Mouse (Mus musculus) activated CD4-positive, CD25-positive, alpha-beta regulatory T cell, adult 4 months (primary cell): ENCODE results near the gene Zfp385c. TPM values are rescaled to one million over a fixed set of nuclear protein-coding genes. Genes with fewer than 3 reads are reported as not detected.

Experiments used
- ATAC-seq: one replicate; pipeline ENCODE4 v1.8.0; 2017
- polyA plus RNA-seq, 2 experiments: library from polyadenylated mRNA; unstranded; fragments of 100-300 nt; shearing (Covaris generic); gene quantifications; one replicate each; pipeline ENCODE4 v1.2.1; 2017

Gene Zfp385c
- polyA plus RNA-seq = under 1 TPM in 1 of 2 experiments, not detected in 1; 0.17 TPM

DNA sequence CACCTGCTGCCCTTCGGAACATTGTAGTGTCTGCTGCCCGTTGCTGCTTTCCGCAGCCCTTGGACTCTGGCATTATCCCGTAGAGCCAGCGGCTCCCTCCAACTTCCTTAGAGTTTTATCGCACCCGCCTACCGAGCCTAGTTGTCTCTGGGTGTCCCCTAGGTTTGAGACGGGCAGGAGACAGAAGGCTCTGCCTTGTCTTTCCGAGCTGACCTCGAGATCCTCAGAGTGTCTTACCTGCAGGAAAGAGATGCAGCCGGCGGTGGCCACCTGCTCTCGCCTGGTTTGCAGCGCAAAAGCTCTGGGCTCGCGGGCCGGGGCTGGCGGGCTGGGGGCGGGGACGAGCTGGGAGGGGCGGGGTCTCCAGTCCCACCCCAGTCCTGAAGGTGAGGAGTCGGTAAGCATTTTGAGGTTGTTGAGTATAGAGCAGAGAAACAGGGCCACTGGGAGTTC, at the start of gene Zfp385c:
Zfp385c (minus strand) TSS at position 292 of the 453 bp plus-strand sequence.
- ATAC-seq = no peak

- ATAC-seq = no peak
Measured at GRCm38 (mm10) chr11:100741348-100741747, 49.1 kb upstream of the Zfp385c start.

- no peak for ATAC-seq
Measured at GRCm38 (mm10) chr11:100738749-100739148, 46.5 kb upstream of the Zfp385c start.

- ATAC-seq = peak; percentile 98
Measured at GRCm38 (mm10) chr11:100738066-100738604, 45.9 kb upstream of the Zfp385c start, which contains the start of gene Rab5c. Gene Rab5c, minus strand, starts transcription at chr11:100738215.

DNA sequence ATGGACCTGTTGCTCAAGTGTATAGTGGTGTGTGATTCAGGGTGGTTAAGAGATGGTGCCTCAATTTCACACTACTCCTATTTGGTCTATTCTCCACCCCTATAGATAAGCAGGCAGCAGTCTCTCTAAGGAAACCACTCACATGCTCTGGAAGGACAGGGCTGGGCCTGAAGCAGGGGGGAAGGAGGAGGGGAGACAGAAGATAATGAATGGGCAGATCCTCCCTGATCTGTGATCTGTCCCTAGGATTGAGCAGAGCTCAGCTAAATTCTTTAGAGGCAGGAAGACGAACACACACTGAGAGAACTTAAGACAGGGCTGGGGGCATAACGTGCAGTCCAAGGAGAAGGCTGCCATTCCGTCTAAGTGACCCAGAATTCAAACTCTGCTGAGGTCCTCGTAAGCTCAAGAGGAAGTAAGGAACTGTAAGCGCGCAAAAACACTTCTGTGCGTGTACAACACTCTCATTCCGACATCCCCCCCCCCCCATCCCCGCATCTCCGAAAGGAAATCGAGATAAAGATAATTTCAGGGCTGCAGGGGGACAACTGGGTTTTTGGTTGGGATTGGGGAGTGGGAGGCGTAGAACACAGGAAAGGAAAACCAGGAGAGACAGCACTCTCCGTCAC, 45.0 kb upstream of the Zfp385c start:
- no peak for ATAC-seq

GRCm38 (mm10) chr11:100736746-100737080, 44.5 kb upstream of the Zfp385c start:
- no peak for ATAC-seq

GRCm38 (mm10) chr11:100735954-100736745, 43.9 kb upstream of the Zfp385c start:
- no peak for ATAC-seq

DNA sequence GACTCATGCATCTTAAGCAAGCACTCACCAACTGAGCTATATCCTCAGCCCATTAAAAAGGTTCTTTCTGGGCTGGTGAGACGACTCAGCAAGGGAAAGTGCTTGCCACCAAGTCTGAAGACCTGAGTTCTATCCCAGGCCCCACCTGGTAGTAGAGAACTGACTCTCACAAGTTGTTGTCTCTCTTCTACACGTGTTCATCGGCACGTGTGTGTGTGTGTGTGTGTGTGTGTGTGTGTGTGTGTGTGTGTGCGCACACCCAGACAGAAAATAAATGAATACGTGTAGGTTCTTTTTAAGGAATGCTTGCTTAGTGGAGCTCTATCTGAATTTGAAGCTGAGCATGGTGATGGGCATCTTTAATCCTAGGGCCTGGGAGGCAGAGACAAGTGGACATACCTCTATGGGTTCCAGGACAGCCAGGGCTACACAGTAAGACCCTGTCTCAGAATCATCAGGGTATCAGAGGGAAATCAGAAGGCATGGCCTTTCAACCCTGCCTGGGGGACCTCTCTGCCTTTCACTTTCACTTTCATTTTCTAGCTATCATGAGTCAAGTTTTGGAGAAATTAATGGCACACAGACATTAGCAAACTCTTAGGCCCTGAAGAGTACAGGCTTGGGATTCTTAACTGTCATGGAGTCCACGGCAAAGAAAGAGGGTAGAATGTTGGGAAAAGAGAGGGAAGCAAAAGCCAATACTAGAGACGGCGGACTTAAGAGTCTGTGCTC, 43.0 kb upstream of the Zfp385c start:
- ATAC-seq = no peak

DNA sequence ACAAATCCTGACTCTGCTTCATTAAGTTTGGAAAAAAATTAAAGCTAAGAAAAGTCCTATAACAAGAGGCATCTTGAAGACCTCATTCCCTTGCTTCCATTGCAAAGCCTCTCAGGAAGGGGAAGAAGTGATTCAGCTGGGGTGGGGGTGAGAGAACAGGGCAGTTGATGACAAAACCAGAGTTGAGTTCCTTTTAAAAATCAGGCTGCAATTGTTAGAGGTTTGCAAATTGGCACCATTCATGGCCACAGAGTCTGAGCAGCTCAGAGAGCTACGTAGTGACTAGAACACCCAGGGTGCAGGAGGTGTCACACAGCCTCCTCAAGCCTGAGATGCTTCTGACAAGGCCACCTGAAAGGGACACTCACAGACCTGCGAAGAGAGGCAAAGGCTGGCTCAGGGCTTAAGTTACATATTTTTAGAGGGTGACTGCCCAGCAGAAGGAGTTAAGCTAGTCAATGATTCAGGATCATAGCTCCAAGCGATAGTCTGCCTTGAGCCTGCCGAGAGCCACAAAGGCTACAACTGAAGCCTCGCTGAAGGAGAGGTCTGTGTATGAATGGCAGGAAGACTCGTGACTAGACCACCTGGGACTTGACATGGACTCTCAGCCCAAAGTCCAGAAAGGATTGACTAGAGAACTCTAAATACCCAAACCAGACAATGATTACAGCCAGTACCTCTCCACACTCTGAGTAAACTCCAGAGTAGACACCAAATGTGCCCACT, 38.4 kb upstream of the Zfp385c start:
- ATAC-seq = no peak

GRCm38 (mm10) chr11:100729976-100730375, 37.7 kb upstream of the Zfp385c start:
- peak; percentile 28 for ATAC-seq

GRCm38 (mm10) chr11:100728601-100729000, 36.3 kb upstream of the Zfp385c start:
- no peak for ATAC-seq

DNA sequence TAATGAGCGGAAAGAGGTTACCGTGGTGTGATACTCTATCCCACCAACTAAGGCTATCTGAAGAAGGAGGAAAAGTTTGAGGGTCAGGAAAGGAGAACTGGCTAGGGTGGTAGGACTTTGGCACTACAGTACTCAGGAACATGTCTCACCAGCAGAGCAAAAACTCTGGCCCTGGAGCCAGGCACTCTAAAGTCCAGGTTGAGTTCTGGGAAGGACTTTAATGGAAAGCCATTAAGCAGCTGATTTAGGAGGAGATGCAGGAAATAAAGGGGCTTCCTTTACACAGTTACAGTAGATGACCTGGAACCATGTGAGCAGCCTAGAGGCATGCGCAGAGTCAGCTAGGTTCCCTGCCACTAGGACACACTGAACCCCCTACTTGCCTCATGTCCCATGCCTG, 34.9 kb upstream of the Zfp385c start:
- no peak for ATAC-seq

DNA sequence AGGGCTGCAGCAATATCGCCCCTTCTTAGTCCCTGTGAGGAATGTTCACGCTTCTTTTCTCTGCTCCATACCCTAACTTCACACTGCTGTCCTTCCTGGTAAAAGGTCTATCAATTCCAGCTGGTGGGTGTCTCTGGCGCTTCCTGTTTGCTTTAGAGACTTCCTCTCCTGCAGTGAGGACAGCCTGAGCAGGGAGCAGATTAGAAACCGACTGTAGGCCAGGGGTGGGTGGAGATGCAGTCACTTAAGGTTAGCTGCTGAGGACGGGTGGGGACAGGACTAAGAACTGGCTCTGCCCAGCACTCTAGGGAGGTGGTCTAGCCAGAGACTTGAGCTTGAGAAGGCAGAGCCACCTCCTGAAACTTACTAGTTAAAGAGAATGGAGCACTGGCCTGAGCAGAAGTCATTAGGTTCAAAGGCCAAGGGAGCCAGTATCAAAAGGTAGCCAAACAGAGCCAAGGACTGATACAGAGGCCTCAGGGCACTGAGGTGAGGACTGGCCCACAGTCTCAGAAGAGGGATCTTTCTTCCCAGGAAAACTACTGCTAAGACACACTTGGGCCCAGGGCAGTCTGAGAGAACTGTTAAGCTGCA, 32.8 kb upstream of the Zfp385c start:
- ATAC-seq = no peak

GRCm38 (mm10) chr11:100722493-100723028, 30.3 kb upstream of the Zfp385c start:
- no peak for ATAC-seq

DNA sequence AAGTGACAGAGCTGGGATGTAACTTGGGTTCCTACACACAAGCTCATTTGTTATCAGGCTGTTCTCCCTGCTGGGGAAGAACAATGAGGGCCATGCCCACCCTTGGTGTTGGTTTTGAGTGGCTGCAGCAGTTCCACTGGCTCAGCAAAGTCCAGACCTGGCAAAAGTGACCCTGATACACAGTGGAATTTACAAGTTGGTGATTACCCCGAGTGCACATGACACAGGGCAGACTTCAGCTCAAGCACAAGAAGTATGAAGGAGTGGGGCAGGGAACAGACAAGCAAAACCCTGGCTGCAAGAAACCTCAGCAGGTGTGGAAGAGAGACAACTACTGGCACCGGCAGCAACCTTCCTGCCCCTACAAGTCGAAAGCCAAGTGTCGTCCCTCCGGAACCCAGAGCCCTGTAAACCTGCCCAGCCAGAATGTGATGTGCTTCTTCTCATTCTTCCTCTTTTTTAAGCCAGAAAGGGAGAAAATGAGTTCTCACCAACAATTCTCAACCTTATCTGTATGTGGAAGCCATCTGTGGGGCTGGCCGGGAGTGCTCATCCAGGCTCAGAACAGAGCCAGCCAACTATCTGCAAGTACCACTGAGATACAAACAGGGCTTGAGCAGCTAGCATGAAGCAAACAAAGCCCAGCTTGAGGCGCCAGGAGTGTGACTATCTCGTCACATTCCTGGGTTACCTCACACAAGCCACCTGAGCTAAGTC, 29.7 kb upstream of the Zfp385c start:
- ATAC-seq = no peak

DNA sequence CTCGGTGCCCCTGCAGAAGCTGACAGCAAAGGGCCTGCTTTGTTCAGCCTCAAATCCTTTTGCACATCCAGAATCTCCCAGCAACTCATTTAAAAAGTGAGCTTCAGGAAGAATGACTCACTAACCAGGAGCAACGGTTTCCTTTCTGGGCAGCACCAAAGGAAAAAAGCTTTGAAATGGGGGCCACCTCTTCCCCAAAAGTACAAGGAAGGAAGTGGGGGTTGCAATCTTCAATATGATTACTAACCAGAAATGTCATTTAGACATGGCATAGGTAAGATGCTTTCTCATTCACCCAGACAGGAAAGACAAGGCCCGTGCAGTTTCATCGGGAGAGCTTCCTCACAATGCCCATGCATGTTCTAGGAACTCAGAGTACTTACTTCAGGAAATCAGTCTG, 29.0 kb upstream of the Zfp385c start:
- ATAC-seq = no peak

DNA sequence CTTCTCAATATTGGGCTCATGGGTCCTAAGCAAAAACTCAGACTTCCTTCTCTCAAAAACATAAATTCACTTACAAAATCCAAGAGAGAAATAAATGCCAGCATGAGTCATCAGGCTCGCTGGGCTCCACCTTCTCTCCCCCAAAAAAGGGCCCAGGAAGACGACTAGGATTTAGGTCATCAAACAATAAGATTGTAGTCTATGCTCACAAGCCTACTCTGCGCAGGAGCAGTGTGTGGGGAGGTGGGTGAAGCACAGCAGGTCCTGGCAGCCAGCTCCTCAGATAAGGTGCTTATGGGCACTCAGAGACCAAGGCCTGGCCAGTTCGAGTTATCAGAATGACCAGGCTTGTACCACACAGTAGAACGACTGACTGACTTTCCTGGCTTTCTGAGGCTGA, 28.1 kb upstream of the Zfp385c start:
- no peak for ATAC-seq

- ATAC-seq = no peak
Measured at GRCm38 (mm10) chr11:100719893-100720292, 27.6 kb upstream of the Zfp385c start.

DNA sequence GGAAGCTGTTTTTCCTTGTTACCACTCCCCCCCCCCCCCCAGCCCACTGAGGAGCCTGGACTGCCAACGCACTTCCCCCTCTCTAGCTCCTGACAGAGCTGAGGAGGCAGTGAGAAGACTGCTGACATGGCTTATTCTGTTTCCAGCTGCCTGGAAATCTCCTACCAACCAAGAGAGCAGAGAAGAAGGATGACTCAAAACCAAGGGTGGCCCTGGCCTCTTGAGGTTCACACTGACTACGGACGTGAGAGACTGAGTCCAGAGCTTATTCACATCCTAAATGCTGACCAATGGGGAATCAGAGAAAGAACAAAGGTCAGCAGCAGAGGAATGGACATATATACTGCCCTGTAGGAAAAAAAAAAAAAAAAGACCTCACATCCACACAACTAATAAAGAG, 27.1 kb upstream of the Zfp385c start:
- no peak for ATAC-seq

DNA sequence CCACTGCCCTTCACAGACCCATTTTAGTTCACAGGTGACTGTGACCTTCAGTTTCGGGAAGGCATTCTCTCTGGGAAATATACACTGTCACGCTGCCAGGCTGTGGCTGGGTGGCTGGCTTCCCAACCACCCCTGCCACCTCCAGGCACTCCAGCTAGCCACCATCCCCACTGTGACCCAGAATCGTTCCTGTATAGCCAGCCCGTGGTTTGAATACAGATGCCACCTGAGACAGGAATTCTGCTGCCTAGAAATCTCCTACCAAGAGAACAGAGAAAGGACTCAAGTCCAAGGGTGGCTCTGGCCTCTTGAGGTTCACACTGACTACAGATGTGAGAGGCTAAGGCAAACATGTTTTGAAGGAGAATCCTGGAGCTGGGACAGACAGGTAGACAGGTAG, 26.6 kb upstream of the Zfp385c start:
- ATAC-seq = no peak

- ATAC-seq = no peak
Measured at GRCm38 (mm10) chr11:100718462-100718861, 26.2 kb upstream of the Zfp385c start.
